Mouse (Mus musculus): ENCODE data around the gene Wdr4.
A peak's percentile ranks its signal among the peaks of the same experiment; 100 is the strongest.
"Not testable (repeated sequence)": the region's sequence is repeated elsewhere in the genome, so short reads cannot be mapped to it uniquely, and the experiment has no call there.

Wdr4 gene

GRCm38 (mm10) chr17:31535871-31536629 lies 16.3 kb upstream of the Wdr4 start:
- DNase-seq (ENCODE audit: inconsistent ontology term): peak; percentile 92

GRCm38 (mm10) chr17:31535358-31535757 lies 15.6 kb upstream of the Wdr4 start:
- no peak for DNase-seq (ENCODE audit: inconsistent ontology term)

GRCm38 (mm10) chr17:31532331-31532730 lies 12.6 kb upstream of the Wdr4 start:
- not testable (repeated sequence) for DNase-seq (ENCODE audit: inconsistent ontology term)

GRCm38 (mm10) chr17:31531441-31532158 lies 11.8 kb upstream of the Wdr4 start:
- DNase-seq (ENCODE audit: inconsistent ontology term): no peak

GRCm38 (mm10) chr17:31529314-31529713 lies 9.5 kb upstream of the Wdr4 start:
- peak; percentile 45 for DNase-seq (ENCODE audit: inconsistent ontology term)

GRCm38 (mm10) chr17:31525816-31526215 lies 6.0 kb upstream of the Wdr4 start:
- DNase-seq (ENCODE audit: inconsistent ontology term): no peak

GRCm38 (mm10) chr17:31525114-31525513 lies 5.3 kb upstream of the Wdr4 start:
- no peak for DNase-seq (ENCODE audit: inconsistent ontology term)

- DNase-seq (ENCODE audit: inconsistent ontology term): no peak
These were observed 2.2 kb upstream of the Wdr4 start for GRCm38 (mm10) chr17:31521948-31522347.

- peak; percentile 25 for DNase-seq (ENCODE audit: inconsistent ontology term)
These were observed 1.1 kb upstream of the Wdr4 start for GRCm38 (mm10) chr17:31520895-31521294.

GRCm38 (mm10) chr17:31519344-31519945 lies 335 bp downstream of the Wdr4 start:
- no peak for DNase-seq (ENCODE audit: inconsistent ontology term)

- no peak for DNase-seq (ENCODE audit: inconsistent ontology term)
These were observed 5.1 kb downstream of the Wdr4 start for GRCm38 (mm10) chr17:31514696-31515095.

- DNase-seq (ENCODE audit: inconsistent ontology term): no peak
These were observed 7.2 kb downstream of the Wdr4 start for GRCm38 (mm10) chr17:31512593-31512992.

GRCm38 (mm10) chr17:31511792-31512495 lies 7.8 kb downstream of the Wdr4 start:
- DNase-seq (ENCODE audit: inconsistent ontology term): peak; percentile 92

GRCm38 (mm10) chr17:31510944-31511343 lies 8.8 kb downstream of the Wdr4 start:
- no peak for DNase-seq (ENCODE audit: inconsistent ontology term)

GRCm38 (mm10) chr17:31506282-31506681 lies 13.5 kb downstream of the Wdr4 start:
- no peak for DNase-seq (ENCODE audit: inconsistent ontology term)

- DNase-seq (ENCODE audit: inconsistent ontology term): peak; percentile 33
These were observed 14.8 kb downstream of the Wdr4 start for GRCm38 (mm10) chr17:31505013-31505412.

GRCm38 (mm10) chr17:31503936-31504335 lies 15.8 kb downstream of the Wdr4 start:
- DNase-seq (ENCODE audit: inconsistent ontology term): peak; percentile 8

GRCm38 (mm10) chr17:31503337-31503736 lies 16.4 kb downstream of the Wdr4 start:
- no peak for DNase-seq (ENCODE audit: inconsistent ontology term)

GRCm38 (mm10) chr17:31502261-31502927 lies 17.4 kb downstream of the Wdr4 start:
- DNase-seq (ENCODE audit: inconsistent ontology term): no peak

GRCm38 (mm10) chr17:31500908-31501307 lies 18.9 kb downstream of the Wdr4 start:
- no peak for DNase-seq (ENCODE audit: inconsistent ontology term)

- no peak for DNase-seq (ENCODE audit: inconsistent ontology term)
These were observed 19.4 kb downstream of the Wdr4 start for GRCm38 (mm10) chr17:31500416-31500815.

Data from Muller cell, postnatal 12 days (primary cell).